In genomic region chr13:44484582-44485329, GRCm38 (mm10) we compare ENCODE assay signal across 9 mouse cellular contexts.
DNase-seq lines count a peak whose midpoint lies in the region; ATAC-seq lines count a peak whose summit lies in the region.
"Had no signal": no experiment of that assay in that cellular context is flagged by ENCODE, and none has a peak within 500 bp of the region (broad histone marks: within the 10 kb centered on the region; RNA-seq: fewer than 3 reads in every experiment).

No protein-coding gene starts in this region.

- intact Hi-C loops in left cerebral cortex, postnatal 4 days (cut with DNase I) = no loop called here

- no peaks in the 10 kb centered on the region for H3K27me3 ChIP-seq in forebrain, embryonic 14.5 days (replicated peaks; ENCODE audit: control insufficient read depth, insufficient read depth, low read length)
- no peaks in the 10 kb centered on the region for H3K27me3 ChIP-seq in forebrain, embryonic 13.5 days

- DNase-seq in forebrain, embryonic 14.5 days (ENCODE audit: low spot score) = peak; percentile 58
- DNase-seq in left cerebral cortex, postnatal 4 days = peak; percentile 76
- no peak for DNase-seq in left cerebral cortex, adult 9 months (ENCODE audit: low spot score in 2 of 2)
- peak; percentile 88 for DNase-seq in brain, adult 2 months (ENCODE audit: low read depth, low spot score)
- peak; percentile 42 to 46 for DNase-seq in kidney, postnatal 36 days
- DNase-seq in urinary bladder, adult 18-20 months (ENCODE audit: low spot score in 2 of 2) = no peak

- no peak overlapping the region for H3K9ac ChIP-seq in forebrain, embryonic 14.5 days (ENCODE audit: low read length)
- no peak overlapping the region for H3K9ac ChIP-seq in forebrain, embryonic 13.5 days

- H3K27ac ChIP-seq in forebrain, embryonic 14.5 days (ENCODE audit: low read depth, low read length) = no peak overlapping the region
- H3K27ac ChIP-seq in forebrain, embryonic 13.5 days = no peak overlapping the region

- H3K4me3 ChIP-seq in forebrain, embryonic 14.5 days (ENCODE audit: low read depth, low read length) = no peak overlapping the region
- H3K4me3 ChIP-seq in forebrain, embryonic 13.5 days = no peak overlapping the region

- H3K4me1 ChIP-seq in forebrain, embryonic 14.5 days (ENCODE audit: control insufficient read depth, insufficient read depth, low read length) = no peaks in the 10 kb centered on the region
- H3K4me1 ChIP-seq in forebrain, embryonic 13.5 days = peaks cover 5% of the 10 kb centered on the region

- ATAC-seq in forebrain, embryonic 14.5 days = no peak
- ATAC-seq in forebrain, embryonic 13.5 days = no peak
- ATAC-seq in inflammation-experienced regulatory T-cells, adult 6 months = no peak
- ATAC-seq: activated CD4-positive, CD25-positive, alpha-beta regulatory T cell, adult 4 months had no signal

- WGBS in forebrain, embryonic 14.5 days = 69% methylated on average over 14 of the region's 14 CpGs
- 76% methylated on average over 14 of the region's 14 CpGs for WGBS in forebrain, embryonic 13.5 days

- H3K9me3 ChIP-seq in forebrain, embryonic 14.5 days (replicated peaks; ENCODE audit: control insufficient read depth, low read length) = no peaks in the 10 kb centered on the region
- H3K9me3 ChIP-seq in forebrain, embryonic 13.5 days (replicated peaks) = no peaks in the 10 kb centered on the region

- H3K4me2 ChIP-seq in forebrain, embryonic 14.5 days (ENCODE audit: low read length) = no peak overlapping the region
- H3K4me2 ChIP-seq in forebrain, embryonic 13.5 days = no peak overlapping the region

- no peaks in the 10 kb centered on the region for H3K36me3 ChIP-seq in forebrain, embryonic 14.5 days (ENCODE audit: control insufficient read depth, insufficient read depth, low read length)
- no peaks in the 10 kb centered on the region for H3K36me3 ChIP-seq in forebrain, embryonic 13.5 days (ENCODE audit: poor library complexity, severe bottlenecking)

Comparison
In these comparisons a context has a peak if more than half of its experiments do, and no peak if none do; other contexts are left out.
1. DNase-seq: peak in forebrain, embryonic 14.5 days (single experiment), left cerebral cortex, postnatal 4 days (single experiment), brain, adult 2 months (single experiment) and kidney, postnatal 36 days (2 of 2); none in left cerebral cortex, adult 9 months (0 of 2) and urinary bladder, adult 18-20 months (0 of 2).